Mouse (Mus musculus) heart, embryonic 11.5 days (tissue): ENCODE data around the gene Gm49384. TPM values are rescaled to one million over a fixed set of nuclear protein-coding genes. Genes with fewer than 3 reads are reported as not detected.
A peak's percentile ranks its signal among the peaks of the same experiment; 100 is the strongest.

Source experiments
- microRNA-seq: library from miRNA; unstranded; fragments of <30 nt; microRNA quantifications from one replicate; pipeline ENCODE4, GENCODE M21; 2016; ENCODE audit warnings: borderline number of aligned reads
- polyA plus RNA-seq: library from polyadenylated mRNA; unstranded; fragments of >200 nt; fragmentation: Nextera tagmentation; extraction: Ambion mirVana; gene quantifications from 2 replicates; pipeline ENCODE4 v1.2.1, GENCODE M21; 2014

The Gm49384 gene
- polyA plus RNA-seq, 1 experiment from 2014 or later = 22.2 TPM

Small RNA genes lying within 50 kb of the gene (microRNA-seq; reads per million reads assigned to microRNA genes)
- gene Gm47287 = not detected
- gene Gm47295 = 2.0 reads per million, percentile 25 among the genes with 10 or more reads in this experiment

Other genes with a start within 250 kb of the Gm49384 start
- gene Rps29, start 45.1 kb downstream of the Gm49384 start, polyA plus RNA-seq = 1,249 and 1,400 TPM in 2 replicates
- 17.1 and 20.8 TPM in 2 replicates for gene Lrr1, start 35.5 kb downstream of the Gm49384 start, polyA plus RNA-seq
- 539 and 559 TPM in 2 replicates for gene Rpl36al, start 20.2 kb downstream of the Gm49384 start, polyA plus RNA-seq
- 35.3 and 37.3 TPM in 2 replicates for gene Mgat2, start 20.1 kb downstream of the Gm49384 start, polyA plus RNA-seq
- gene Gm49383, start 7.2 kb downstream of the Gm49384 start, polyA plus RNA-seq = 19.0 and 20.9 TPM in 2 replicates
- 6.2 and 9.2 TPM in 2 replicates for gene Dnaaf2, start 5.8 kb downstream of the Gm49384 start, polyA plus RNA-seq
- 20.7 and 22.2 TPM in 2 replicates for gene Pole2, start 23.9 kb upstream of the Gm49384 start, polyA plus RNA-seq
- gene Klhdc1, start 36.9 kb upstream of the Gm49384 start, polyA plus RNA-seq = 7.7 and 8.9 TPM in 2 replicates
- gene Klhdc2, start 92.4 kb upstream of the Gm49384 start, polyA plus RNA-seq = 151 and 157 TPM in 2 replicates
- gene Nemf, start 152.9 kb upstream of the Gm49384 start, polyA plus RNA-seq = 62.1 and 69.9 TPM in 2 replicates
- 38.0 and 41.6 TPM in 2 replicates for gene Arf6, start 167.9 kb upstream of the Gm49384 start, polyA plus RNA-seq
- 1.3 and 1.5 TPM in 2 replicates for gene Gm9887, start 168.2 kb upstream of the Gm49384 start, polyA plus RNA-seq